Mouse (Mus musculus) megakaryocyte, embryonic 14.5 days (primary cell): ENCODE results near the gene Ruvbl1.

Experiments
- FLI1 ChIP-seq: IDR thresholded peaks from 2 replicates; pipeline ENCODE4 v1.6.1; 2012; ENCODE audit warnings: low read length, inconsistent platforms, mixed read lengths
- GATA1 ChIP-seq: IDR thresholded peaks from 3 replicates; pipeline ENCODE4 v1.6.1; 2012; ENCODE audit warnings: mixed read lengths, low read length, inconsistent platforms, borderline replicate concordance

GRCm38 (mm10) chr6:88490629-88491354, 25.6 kb downstream of the Ruvbl1 start:
- TF ChIP-seq GATA1 (no peak), FLI1 (no peak)
